ENCODE assay signal across 14 mouse cellular contexts in genomic region chr12:82399971-82400720, GRCm38 (mm10).
A peak's percentile ranks its signal among the peaks of the same experiment; 100 is the strongest.
DNase-seq lines count a peak whose midpoint lies in the region; ATAC-seq and TF ChIP-seq lines count a peak whose summit lies in the region.
"Had no signal": no experiment of that assay in that cellular context is flagged by ENCODE, and none has a peak within 500 bp of the region (broad histone marks: within the 10 kb centered on the region; RNA-seq: fewer than 3 reads in every experiment).

No protein-coding gene starts in this region.

- no peak overlapping the region for H3K4me2 ChIP-seq in forebrain, embryonic 12.5 days
- no peak overlapping the region for H3K4me2 ChIP-seq in kidney, postnatal 0 days (ENCODE audit: low read length)
- H3K4me2 ChIP-seq: midbrain, embryonic 15.5 days had no signal

- no peaks in the 10 kb centered on the region for H3K9me3 ChIP-seq in forebrain, embryonic 12.5 days
- H3K9me3 ChIP-seq in forebrain, embryonic 10.5 days, result no peaks in the 10 kb centered on the region
- no peaks in the 10 kb centered on the region for H3K9me3 ChIP-seq in kidney, postnatal 0 days (replicated peaks; ENCODE audit: low read length)
- H3K9me3 ChIP-seq: midbrain, embryonic 15.5 days had no signal

- no peak for ATAC-seq in forebrain, embryonic 12.5 days (ENCODE audit: low FRiP score)
- ATAC-seq in kidney, postnatal 0 days (replicated peaks; ENCODE audit: low FRiP score, low read depth), result no peak
- ATAC-seq: midbrain, embryonic 15.5 days had no signal

- no peak for TF ChIP-seq POLR2A in kidney, adult 2 months (IDR thresholded peaks at IDR 0.05; ENCODE audit: low read depth, low read length)

- TF ChIP-seq CTCF in kidney, postnatal 0 days (IDR thresholded peaks at IDR 0.05; ENCODE audit: low read depth), result no peak
- TF ChIP-seq CTCF in kidney, adult 2 months (conservative IDR thresholded peaks at IDR 0.05; ENCODE audit: insufficient read depth, insufficient read length, low read depth, low read length), result no peak

- peaks cover 4% of the 10 kb centered on the region; the same call in 1 of the 2 replicates for H3K4me1 ChIP-seq in forebrain, embryonic 12.5 days
- peaks cover 7% of the 10 kb centered on the region for H3K4me1 ChIP-seq in forebrain, embryonic 10.5 days
- no peaks in the 10 kb centered on the region; the same call in none of the 2 replicates for H3K4me1 ChIP-seq in kidney, postnatal 0 days (replicated peaks; ENCODE audit: insufficient read depth, low read length)
- peaks cover 11% of the 10 kb centered on the region for H3K4me1 ChIP-seq in kidney, adult 2 months (ENCODE audit: control insufficient read depth, insufficient read depth, low read length)

- no peak for DNase-seq in forebrain, embryonic 10.5 days (ENCODE audit: extremely low spot score, low spot score)
- no peak for DNase-seq in kidney, postnatal 0 days (ENCODE audit: low spot score)
- DNase-seq in kidney, adult 2 months, result no peak
- peak; percentile 10 for DNase-seq in thymus, postnatal 25 days
- DNase-seq in thymus, adult 18-20 months, result no peak
- DNase-seq in urinary bladder, postnatal 25 days (ENCODE audit: low spot score), result no peak
- DNase-seq in urinary bladder, postnatal 36 days (ENCODE audit: low spot score in 2 of 2), result no peak
- DNase-seq: adrenal gland, postnatal 25 days; cerebellum, adult 11 months; gastrocnemius, postnatal 10 days; layer of hippocampus, postnatal 36 days; lung, postnatal 36 days had no signal

- no peaks in the 10 kb centered on the region for H3K27me3 ChIP-seq in forebrain, embryonic 12.5 days
- no peaks in the 10 kb centered on the region for H3K27me3 ChIP-seq in forebrain, embryonic 10.5 days (ENCODE audit: poor library complexity, severe bottlenecking)
- H3K27me3 ChIP-seq in kidney, postnatal 0 days (ENCODE audit: insufficient read depth, low read length), result no peaks in the 10 kb centered on the region
- no peaks in the 10 kb centered on the region for H3K27me3 ChIP-seq in kidney, adult 2 months (replicated peaks; ENCODE audit: control insufficient read depth, insufficient read depth, low read length)
- H3K27me3 ChIP-seq: midbrain, embryonic 15.5 days had no signal

- WGBS in forebrain, embryonic 12.5 days, result 81% methylated on average over 6 of the region's 6 CpGs
- WGBS in forebrain, embryonic 10.5 days, result 90% methylated on average over 6 of the region's 6 CpGs
- WGBS in kidney, postnatal 0 days, result 77% methylated on average over 6 of the region's 6 CpGs
- WGBS in kidney, adult 2 months, result 89% methylated on average over 6 of the region's 6 CpGs

- H3K36me3 ChIP-seq in forebrain, embryonic 12.5 days (replicated peaks), result peaks cover 35% of the 10 kb centered on the region
- H3K36me3 ChIP-seq in forebrain, embryonic 10.5 days (replicated peaks), result peaks cover 73% of the 10 kb centered on the region
- peaks cover 19% of the 10 kb centered on the region; the same call in 1 of the 2 replicates for H3K36me3 ChIP-seq in kidney, postnatal 0 days (ENCODE audit: insufficient read depth, low read length)
- H3K36me3 ChIP-seq in kidney, adult 2 months (ENCODE audit: control insufficient read depth, insufficient read depth, low read length), result peaks cover 1% of the 10 kb centered on the region
- H3K36me3 ChIP-seq: midbrain, embryonic 15.5 days had no signal

- H3K4me3 ChIP-seq in forebrain, embryonic 12.5 days (replicated peaks), result no peak overlapping the region
- H3K4me3 ChIP-seq in forebrain, embryonic 10.5 days, result no peak overlapping the region
- H3K4me3 ChIP-seq in kidney, postnatal 0 days (replicated peaks; ENCODE audit: low read depth, low read length), result no peak overlapping the region
- no peak overlapping the region for H3K4me3 ChIP-seq in kidney, adult 2 months (ENCODE audit: insufficient read depth, low read depth, low read length)
- H3K4me3 ChIP-seq: midbrain, embryonic 15.5 days had no signal

- 0 out of 2 replicates have a peak overlapping the region, but pooled peaks have one; percentile 37 for H3K27ac ChIP-seq in forebrain, embryonic 12.5 days
- H3K27ac ChIP-seq in forebrain, embryonic 10.5 days, result no peak overlapping the region
- 0 out of 2 replicates have a peak overlapping the region, but pooled peaks have one; percentile 25 for H3K27ac ChIP-seq in kidney, postnatal 0 days
- H3K27ac ChIP-seq in kidney, adult 2 months (ENCODE audit: insufficient read depth, low read depth, low read length), result no peak overlapping the region
- H3K27ac ChIP-seq: midbrain, embryonic 15.5 days had no signal

- no peak overlapping the region for H3K9ac ChIP-seq in forebrain, embryonic 12.5 days
- no peak overlapping the region for H3K9ac ChIP-seq in kidney, postnatal 0 days (ENCODE audit: low read depth, low read length)
- H3K9ac ChIP-seq: midbrain, embryonic 15.5 days had no signal

Comparison
In these comparisons a context has a peak if more than half of its experiments do, and no peak if none do; other contexts are left out.
1. H3K27ac ChIP-seq: peak in forebrain, embryonic 12.5 days (single experiment) and kidney, postnatal 0 days (single experiment); none in forebrain, embryonic 10.5 days (single experiment) and kidney, adult 2 months (single experiment).